Mouse (Mus musculus) kidney, adult 2 months (tissue): ENCODE measurements around the gene Nphs1.

Experiments used
- CTCF ChIP-seq: fragments of 200-500 bp; conservative IDR thresholded peaks from 2 replicates; pipeline ENCODE4 v1.5.1; 2011; ENCODE audit warnings: low read depth, mild to moderate bottlenecking, control low read depth, low read length, moderate library complexity, mixed read lengths; ENCODE audit not compliant: insufficient read depth, insufficient read length
- POLR2A ChIP-seq: fragments of 200-500 bp; IDR thresholded peaks from one replicate; pipeline ENCODE4 v1.6.1; 2011; ENCODE audit warnings: low read depth, low read length, control low read depth

DNA sequence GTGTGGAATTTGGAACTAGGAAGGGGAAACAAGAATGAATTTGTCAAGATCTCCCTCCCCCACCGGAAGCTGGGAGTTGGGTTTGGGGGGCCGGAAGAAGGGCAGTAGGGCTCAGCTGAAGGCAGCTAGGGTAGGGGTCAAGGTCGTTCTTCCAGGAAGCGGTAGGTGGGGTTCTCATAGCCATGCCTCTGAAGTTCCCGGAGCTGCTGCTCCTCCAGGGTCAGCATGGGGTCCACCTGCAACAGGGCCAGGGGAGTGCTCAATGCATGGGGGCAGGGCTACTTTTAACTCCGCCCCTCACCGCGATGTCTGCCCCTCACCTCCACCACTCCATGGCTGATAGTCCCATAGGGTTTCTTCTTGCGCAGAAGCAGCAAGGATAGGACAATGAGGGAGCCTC, 23.0 kb upstream of the Nphs1 start:
- TF ChIP-seq CTCF (no peak), POLR2A (no peak)
